Mouse (Mus musculus): ENCODE data around the gene Slc35b2. TPM values are rescaled to one million over a fixed set of nuclear protein-coding genes. Genes with fewer than 3 reads are reported as not detected.

Slc35b2 gene
- polyA plus RNA-seq, 1 experiment from 2014 or later: 110 TPM

DNA sequence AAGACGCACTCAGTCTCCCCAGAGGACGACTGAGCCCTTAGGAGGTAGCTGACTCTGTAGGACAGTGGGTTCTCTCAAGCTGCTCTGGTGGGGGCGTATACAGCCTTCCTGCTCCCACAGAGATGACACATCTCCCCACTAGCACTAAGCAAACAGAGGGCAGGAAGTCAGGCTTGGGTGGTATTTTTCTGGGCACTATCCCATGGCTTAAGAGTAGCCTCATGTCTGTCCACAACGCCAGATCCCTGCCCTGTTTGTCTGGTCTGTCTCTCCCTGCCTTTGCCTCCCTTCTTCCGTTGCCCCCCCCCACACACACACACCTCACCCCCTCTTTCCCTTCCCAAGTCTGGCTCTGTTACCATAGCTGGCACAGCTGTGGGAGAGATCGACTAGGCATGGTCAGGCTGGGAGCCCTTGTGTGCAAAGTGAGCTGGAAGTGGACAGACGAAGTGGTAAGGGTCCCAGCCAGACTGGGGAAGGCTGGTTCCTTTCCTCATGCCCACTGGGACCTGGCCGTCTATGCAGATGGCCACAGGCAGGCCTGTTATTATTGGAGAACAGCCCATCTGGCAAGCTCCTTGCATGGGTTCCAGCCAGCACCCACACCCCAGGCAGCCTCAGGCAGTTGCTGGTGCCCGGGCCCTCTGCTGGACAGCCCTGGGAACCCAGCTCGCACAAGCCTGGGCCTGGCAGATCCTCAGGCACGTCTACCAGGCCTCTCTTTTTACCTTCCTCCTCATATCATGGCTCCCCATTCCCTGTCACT, 33.1 kb downstream of the Slc35b2 start:
- peak; percentile 44; the same call in 1 of the 2 replicates for ATAC-seq (replicated peaks; ENCODE audit: low FRiP score)
- Histone ChIP-seq H3K27ac (ENCODE audit: low read depth, low read length) (peak overlapping the region; percentile 41; the same call in 1 of the 2 replicates), H3K4me3 (ENCODE audit: low read depth, low read length) (peak overlapping the region; percentile 82; the same call in 1 of the 2 replicates), H3K9me3 (ENCODE audit: control insufficient read depth, low read length) (no peaks in the 10 kb centered on the region), H3K27me3 (replicated peaks; ENCODE audit: control insufficient read depth, insufficient read depth, low read length) (peaks cover 10% of the 10 kb centered on the region), H3K9ac (ENCODE audit: low read depth, low read length) (peak overlapping the region; percentile 26; the same call in 1 of the 2 replicates), H3K36me3 (ENCODE audit: control insufficient read depth, insufficient read depth, low read length) (no peaks in the 10 kb centered on the region), H3K4me2 (no peak overlapping the region), H3K4me1 (replicated peaks; ENCODE audit: control insufficient read depth, insufficient read depth, low read length) (peaks cover 78% of the 10 kb centered on the region)
- WGBS: 42% methylated on average over 11 of the region's 11 CpGs
- no peak for DNase-seq (ENCODE audit: low spot score)

- Histone ChIP-seq H3K4me1 (replicated peaks; ENCODE audit: control insufficient read depth, insufficient read depth, low read length) (peaks cover 72% of the 10 kb centered on the region), H3K4me2 (no peak overlapping the region), H3K9ac (ENCODE audit: low read depth, low read length) (no peak overlapping the region), H3K27me3 (replicated peaks; ENCODE audit: control insufficient read depth, insufficient read depth, low read length) (peaks cover 10% of the 10 kb centered on the region), H3K27ac (ENCODE audit: low read depth, low read length) (no peak overlapping the region), H3K36me3 (ENCODE audit: control insufficient read depth, insufficient read depth, low read length) (no peaks in the 10 kb centered on the region), H3K4me3 (ENCODE audit: low read depth, low read length) (no peak overlapping the region), H3K9me3 (ENCODE audit: control insufficient read depth, low read length) (no peaks in the 10 kb centered on the region)
- WGBS: 33% methylated on average over 3 of the region's 3 CpGs
- DNase-seq (ENCODE audit: low spot score) (no peak), ATAC-seq (replicated peaks; ENCODE audit: low FRiP score) (no peak)
These were observed 34.1 kb downstream of the Slc35b2 start for GRCm38 (mm10) chr17:45597787-45598186.

DNA sequence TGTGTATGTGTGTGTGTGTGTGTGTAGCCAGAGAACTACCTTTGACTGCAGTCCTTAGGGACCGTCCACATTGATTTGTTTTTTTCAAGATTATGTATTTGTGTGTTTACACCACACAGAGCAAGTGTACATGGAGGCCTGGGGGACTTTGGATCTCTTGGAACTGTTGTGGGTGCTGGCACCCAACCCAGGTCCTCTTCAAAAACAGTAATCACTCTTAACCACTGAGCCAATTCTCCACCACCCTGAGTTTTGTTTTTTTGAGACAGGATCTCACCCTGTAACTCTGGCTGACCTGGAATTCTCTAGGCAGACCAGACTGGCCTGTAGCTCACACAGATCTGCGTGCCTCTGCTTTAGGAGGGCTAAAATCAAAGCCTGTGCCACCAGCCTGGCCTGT, 34.7 kb downstream of the Slc35b2 start:
- H3K36me3 ChIP-seq (ENCODE audit: control insufficient read depth, insufficient read depth, low read length): no peaks in the 10 kb centered on the region
- DNase-seq (ENCODE audit: low spot score) (no peak), ATAC-seq (replicated peaks; ENCODE audit: low FRiP score) (no peak)
- no peak overlapping the region; the same call in 1 of the 2 replicates for H3K27ac ChIP-seq (ENCODE audit: low read depth, low read length)
- no peaks in the 10 kb centered on the region for H3K9me3 ChIP-seq (ENCODE audit: control insufficient read depth, low read length)
- H3K4me1 ChIP-seq (replicated peaks; ENCODE audit: control insufficient read depth, insufficient read depth, low read length): peaks cover 66% of the 10 kb centered on the region
- peaks cover 10% of the 10 kb centered on the region for H3K27me3 ChIP-seq (replicated peaks; ENCODE audit: control insufficient read depth, insufficient read depth, low read length)
- 92% methylated on average over 2 of the region's 2 CpGs for WGBS
- 0 out of 2 replicates have a peak overlapping the region, but pooled peaks have one; percentile 23 for H3K9ac ChIP-seq (ENCODE audit: low read depth, low read length)
- H3K4me3 ChIP-seq (ENCODE audit: low read depth, low read length): no peak overlapping the region
- H3K4me2 ChIP-seq: no peak overlapping the region

- Histone ChIP-seq H3K9me3 (ENCODE audit: control insufficient read depth, low read length) (no peaks in the 10 kb centered on the region), H3K36me3 (ENCODE audit: control insufficient read depth, insufficient read depth, low read length) (no peaks in the 10 kb centered on the region), H3K4me1 (replicated peaks; ENCODE audit: control insufficient read depth, insufficient read depth, low read length) (peaks cover 61% of the 10 kb centered on the region), H3K4me2 (peak overlapping the region; percentile 77), H3K27me3 (replicated peaks; ENCODE audit: control insufficient read depth, insufficient read depth, low read length) (peaks cover 10% of the 10 kb centered on the region), H3K9ac (ENCODE audit: low read depth, low read length) (no peak overlapping the region), H3K4me3 (ENCODE audit: low read depth, low read length) (peak overlapping the region; percentile 49), H3K27ac (ENCODE audit: low read depth, low read length) (no peak overlapping the region)
- DNase-seq (ENCODE audit: low spot score): no peak
- WGBS: 51% methylated on average over 3 of the region's 3 CpGs
- ATAC-seq (replicated peaks; ENCODE audit: low FRiP score): no peak
These were observed 35.2 kb downstream of the Slc35b2 start for GRCm38 (mm10) chr17:45598891-45599290.

DNA sequence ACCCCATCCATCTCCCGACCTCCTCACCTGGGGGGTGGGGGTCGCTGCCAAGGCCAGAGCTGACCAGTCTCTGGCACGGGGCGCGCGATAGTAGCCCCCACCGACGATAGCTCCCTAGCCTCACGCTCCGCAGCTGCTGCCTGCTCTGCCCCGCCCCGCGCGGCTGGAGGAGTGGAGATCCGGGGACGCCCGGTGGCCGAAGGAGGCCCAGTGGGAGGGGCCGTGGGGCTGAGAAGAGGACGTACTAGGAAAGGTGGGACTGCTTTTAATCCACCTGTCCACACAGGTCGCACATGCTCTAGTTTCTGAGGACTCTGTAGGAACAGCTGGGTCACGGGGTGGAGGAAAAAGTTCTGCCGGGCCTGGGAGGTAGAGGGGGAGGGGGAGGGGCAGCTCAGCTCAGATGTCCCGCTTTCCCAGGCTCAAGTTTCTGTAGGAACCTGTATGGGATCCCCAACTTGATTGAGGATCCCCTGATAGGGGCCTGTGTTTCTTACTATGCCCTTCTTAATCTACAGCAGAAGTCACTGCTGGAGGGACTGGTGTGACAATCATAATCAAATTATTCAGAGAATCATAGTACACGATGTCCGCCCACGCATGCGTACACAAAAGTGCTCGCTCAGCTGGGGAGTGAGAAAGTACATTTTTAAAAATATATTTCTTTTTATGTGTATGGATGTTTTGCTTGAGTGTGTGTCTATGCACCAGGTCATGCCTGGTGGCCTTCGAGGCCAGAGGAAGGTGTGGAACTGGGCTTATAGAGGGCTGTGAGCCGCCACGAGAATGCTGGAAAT, 36.0 kb downstream of the Slc35b2 start, which contains the start of gene Slc29a1:
Gene Slc29a1 (minus strand): TSS at position 161 of the 797 bp plus-strand sequence.
- H3K27me3 ChIP-seq (replicated peaks; ENCODE audit: control insufficient read depth, insufficient read depth, low read length): peaks cover 10% of the 10 kb centered on the region
- peaks cover 60% of the 10 kb centered on the region for H3K4me1 ChIP-seq (replicated peaks; ENCODE audit: control insufficient read depth, insufficient read depth, low read length)
- DNase-seq (ENCODE audit: low spot score) (no peak), ATAC-seq (replicated peaks; ENCODE audit: low FRiP score) (peak; percentile 32; the same call in 1 of the 2 replicates)
- peak within 1 kb of the TSS; percentile 57 for H3K9ac ChIP-seq (ENCODE audit: low read depth, low read length)
- H3K4me2 ChIP-seq: peak within 1 kb of the TSS; percentile 77
- 19% methylated on average over 32 of the region's 32 CpGs for WGBS
- no peaks in the 10 kb centered on the region for H3K9me3 ChIP-seq (ENCODE audit: control insufficient read depth, low read length)
- H3K27ac ChIP-seq (ENCODE audit: low read depth, low read length): no peak within 1 kb of the TSS; the same call in 1 of the 2 replicates
- peak within 1 kb of the TSS; percentile 49 for H3K4me3 ChIP-seq (ENCODE audit: low read depth, low read length)
- H3K36me3 ChIP-seq (ENCODE audit: control insufficient read depth, insufficient read depth, low read length): no peaks in the 10 kb centered on the region

DNA sequence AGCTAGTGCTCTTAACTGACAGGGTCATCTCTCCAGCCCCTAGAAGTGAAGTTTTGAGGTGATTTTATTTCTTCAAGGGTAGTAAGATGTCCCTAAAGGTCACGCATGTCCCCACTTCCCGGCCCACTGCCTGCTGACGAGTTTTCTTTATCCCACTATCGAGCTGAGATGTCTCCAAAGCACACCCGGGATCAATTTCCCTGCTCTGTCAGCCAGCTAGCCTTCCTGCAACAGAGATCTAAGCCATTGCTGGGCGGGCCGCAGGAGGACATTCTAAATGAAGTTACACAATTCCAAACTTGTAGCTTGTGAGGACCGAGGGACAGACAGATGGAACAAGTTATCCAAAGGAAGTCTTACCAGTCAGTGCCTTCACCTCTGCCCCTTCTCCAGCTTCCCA, 36.6 kb downstream of the Slc35b2 start:
- H3K36me3 ChIP-seq (ENCODE audit: control insufficient read depth, insufficient read depth, low read length): no peaks in the 10 kb centered on the region
- no peak overlapping the region for H3K4me3 ChIP-seq (ENCODE audit: low read depth, low read length)
- WGBS: 68% methylated on average over 8 of the region's 8 CpGs
- no peaks in the 10 kb centered on the region for H3K9me3 ChIP-seq (ENCODE audit: control insufficient read depth, low read length)
- H3K4me1 ChIP-seq (replicated peaks; ENCODE audit: control insufficient read depth, insufficient read depth, low read length): peaks cover 60% of the 10 kb centered on the region
- peaks cover 10% of the 10 kb centered on the region for H3K27me3 ChIP-seq (replicated peaks; ENCODE audit: control insufficient read depth, insufficient read depth, low read length)
- H3K4me2 ChIP-seq: no peak overlapping the region; the same call in 1 of the 2 replicates
- no peak overlapping the region; the same call in 1 of the 2 replicates for H3K9ac ChIP-seq (ENCODE audit: low read depth, low read length)
- H3K27ac ChIP-seq (ENCODE audit: low read depth, low read length): no peak overlapping the region
- DNase-seq (ENCODE audit: low spot score) (no peak), ATAC-seq (replicated peaks; ENCODE audit: low FRiP score) (no peak)

GRCm38 (mm10) chr17:45601325-45601724, 37.7 kb downstream of the Slc35b2 start:
- peaks cover 51% of the 10 kb centered on the region for H3K4me1 ChIP-seq (replicated peaks; ENCODE audit: control insufficient read depth, insufficient read depth, low read length)
- no peaks in the 10 kb centered on the region for H3K36me3 ChIP-seq (ENCODE audit: control insufficient read depth, insufficient read depth, low read length)
- H3K4me2 ChIP-seq: peak overlapping the region; percentile 64
- H3K9me3 ChIP-seq (ENCODE audit: control insufficient read depth, low read length): no peaks in the 10 kb centered on the region
- H3K27me3 ChIP-seq (replicated peaks; ENCODE audit: control insufficient read depth, insufficient read depth, low read length): peaks cover 8% of the 10 kb centered on the region
- DNase-seq (ENCODE audit: low spot score): no peak
- H3K4me3 ChIP-seq (ENCODE audit: low read depth, low read length): peak overlapping the region; percentile 24
- whole genome bisulfite sequencing: 23% methylated on average over 22 of the region's 22 CpGs
- H3K27ac ChIP-seq (ENCODE audit: low read depth, low read length): no peak overlapping the region
- 0 out of 2 replicates have a peak, but pooled peaks have one; percentile 10 for ATAC-seq (replicated peaks; ENCODE audit: low FRiP score)
- H3K9ac ChIP-seq (ENCODE audit: low read depth, low read length): peak overlapping the region; percentile 35

DNA sequence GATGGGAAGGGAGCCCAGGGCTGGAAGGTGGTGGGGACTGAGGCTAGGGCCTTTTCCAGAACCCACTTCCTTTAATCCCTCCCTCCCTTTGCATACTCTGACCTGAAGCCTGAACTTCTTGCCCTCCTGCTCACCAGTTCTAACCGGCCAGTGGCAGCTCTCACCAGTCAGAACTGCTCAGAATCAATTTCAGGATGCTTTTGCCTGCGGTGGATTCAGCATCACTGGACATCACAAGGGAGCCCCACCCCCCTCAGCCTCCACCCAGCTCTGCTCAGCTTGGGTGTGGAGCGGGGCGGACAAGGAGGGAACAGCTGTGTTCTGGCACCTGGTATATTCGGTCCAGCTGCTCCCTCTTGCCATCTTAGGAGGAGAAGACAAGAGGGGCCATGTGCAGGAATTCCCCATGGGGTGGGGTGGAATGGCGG, 38.2 kb downstream of the Slc35b2 start, which contains the start of gene Mymx:
Gene Mymx (minus strand): TSS at position 226 of the 428 bp plus-strand sequence.
- Histone ChIP-seq H3K4me1 (replicated peaks; ENCODE audit: control insufficient read depth, insufficient read depth, low read length) (peaks cover 46% of the 10 kb centered on the region), H3K36me3 (ENCODE audit: control insufficient read depth, insufficient read depth, low read length) (no peaks in the 10 kb centered on the region), H3K27me3 (replicated peaks; ENCODE audit: control insufficient read depth, insufficient read depth, low read length) (peaks cover 7% of the 10 kb centered on the region), H3K9ac (ENCODE audit: low read depth, low read length) (peak within 1 kb of the TSS; percentile 35), H3K9me3 (ENCODE audit: control insufficient read depth, low read length) (no peaks in the 10 kb centered on the region), H3K4me2 (peak within 1 kb of the TSS; percentile 64), H3K4me3 (ENCODE audit: low read depth, low read length) (peak within 1 kb of the TSS; percentile 24), H3K27ac (ENCODE audit: low read depth, low read length) (no peak within 1 kb of the TSS)
- no peak for DNase-seq (ENCODE audit: low spot score)
- ATAC-seq (replicated peaks; ENCODE audit: low FRiP score): no peak
- 45% methylated on average over 6 of the region's 6 CpGs for WGBS

All from liver, embryonic 11.5 days (tissue).